Mouse (Mus musculus): ENCODE data around the gene Ddx47.

GRCm38 (mm10) chr6:135006372-135006771 lies 5.0 kb upstream of the Ddx47 start:
- TF ChIP-seq CTCF (IDR thresholded peaks at IDR 0.05; ENCODE audit: borderline replicate concordance, insufficient read depth, low read depth, low read length) = no peak
- TF ChIP-seq POLR2A (IDR thresholded peaks at IDR 0.05; ENCODE audit: borderline replicate concordance, insufficient read depth, low read length) = no peak
